ENCODE assay signal across 8 mouse cellular contexts in the genomic region with DNA sequence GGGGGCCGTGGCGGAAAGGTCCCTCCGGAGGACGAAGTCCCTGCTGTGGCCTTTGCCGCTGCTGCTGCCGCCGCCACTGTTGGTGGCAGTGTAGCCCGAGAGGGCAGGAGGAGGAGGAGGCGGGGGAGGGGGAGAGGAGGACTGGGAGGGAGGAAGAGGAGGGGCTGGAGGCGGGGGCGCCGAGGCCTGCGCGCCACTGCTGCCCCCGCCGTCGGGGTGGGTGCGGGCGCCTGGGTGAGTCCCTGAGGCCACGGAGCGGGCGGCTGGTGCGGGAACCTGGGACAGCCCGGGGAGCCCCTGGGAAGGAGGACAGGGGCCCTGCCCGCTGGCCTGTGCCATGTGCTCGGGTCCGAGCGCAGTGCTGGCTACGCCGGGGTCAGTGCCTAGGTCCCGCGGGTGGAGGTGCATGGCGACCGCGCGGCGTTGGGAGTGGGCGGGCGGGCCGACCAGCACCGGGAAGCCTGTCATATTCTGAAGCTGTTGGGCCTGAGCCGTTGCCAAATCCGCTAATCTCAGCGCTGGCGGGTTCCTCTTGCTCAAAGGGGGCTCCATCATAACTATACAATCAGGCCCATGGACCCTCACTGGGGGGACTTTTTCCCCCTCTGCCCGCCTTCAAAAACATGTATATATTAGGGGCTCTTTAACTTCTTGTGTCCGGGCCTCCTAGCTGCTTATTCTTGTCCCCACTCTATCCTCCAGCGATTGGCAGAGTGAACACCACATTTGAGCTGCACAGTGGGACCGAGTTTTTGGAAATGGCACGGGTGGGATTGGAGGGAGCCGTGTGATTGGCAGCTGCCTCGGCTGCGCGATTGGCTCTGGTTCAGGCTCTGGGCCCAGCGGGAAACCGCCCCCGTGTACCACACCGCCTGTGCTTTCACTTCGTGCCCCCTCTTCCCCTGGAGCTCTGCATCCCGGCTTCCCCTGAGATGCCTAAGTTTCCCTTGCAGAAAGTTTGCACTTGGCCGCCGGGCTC. TPM values are rescaled to one million over a fixed set of nuclear protein-coding genes. Genes with fewer than 3 reads are reported as not detected.
DNase-seq lines count a peak whose midpoint lies in the region; ATAC-seq and TF ChIP-seq lines count a peak whose summit lies in the region.

Zic5 (minus strand) TSS at position 915 of the 979 bp plus-strand sequence.

- peaks cover 39% of the 10 kb centered on the region for H3K27me3 ChIP-seq in heart, adult 2 months (ENCODE audit: control insufficient read depth, insufficient read depth, low read length)
- H3K27me3 ChIP-seq in forebrain, postnatal 0 days (ENCODE audit: insufficient read depth, low read length), result peaks cover 72% of the 10 kb centered on the region
- peaks cover 95% of the 10 kb centered on the region for H3K27me3 ChIP-seq in liver, embryonic 13.5 days
- H3K27me3 ChIP-seq in stomach, embryonic 14.5 days (ENCODE audit: control insufficient read depth, insufficient read depth, low read length), result peaks cover 65% of the 10 kb centered on the region

- 2% methylated on average over 48 of the region's 62 CpGs for WGBS in heart, adult 2 months
- 2% methylated on average over 55 of the region's 62 CpGs for WGBS in forebrain, postnatal 0 days
- WGBS in liver, embryonic 13.5 days (ENCODE audit: insufficient replicate concordance), result under 1% methylated on average over 55 of the region's 62 CpGs
- WGBS in stomach, embryonic 14.5 days, result under 1% methylated on average over 41 of the region's 62 CpGs

- no peak for DNase-seq in heart, adult 2 months
- no peak for DNase-seq in heart, postnatal 14 days
- DNase-seq in A20 (ENCODE audit: low read depth, low spot score), result peak; percentile 93
- DNase-seq in cerebellum, adult 18-20 months, result peak; percentile 84 to 88
- DNase-seq in forebrain, postnatal 0 days, result peak; percentile 78
- DNase-seq in liver, embryonic 13.5 days, result no peak
- no peak for DNase-seq in adrenal gland, postnatal 4 days (ENCODE audit: low spot score in 2 of 2)

- no peak for TF ChIP-seq EP300 in heart, adult 2 months (IDR thresholded peaks at IDR 0.05; ENCODE audit: insufficient read depth, low read depth, low read length)

- intact Hi-C loops in heart, adult 2 months (cut with DNase I), result loop anchor here (2.0 to 10.0 kb wide), 2 partner anchors 24 to 230 kb away; no protein-coding TSS in a partner anchor
- intact Hi-C loops in heart, postnatal 14 days (cut with DNase I), result no loop called here

- TF ChIP-seq CTCF in heart, adult 2 months (IDR thresholded peaks at IDR 0.05), result no peak
- no peak for TF ChIP-seq CTCF in forebrain, postnatal 0 days (IDR thresholded peaks at IDR 0.05; ENCODE audit: low read depth)

- no peak within 1 kb of the TSS for H3K27ac ChIP-seq in heart, adult 2 months
- H3K27ac ChIP-seq in forebrain, postnatal 0 days (ENCODE audit: low read depth, low read length), result peak within 1 kb of the TSS; percentile 81
- no peak within 1 kb of the TSS for H3K27ac ChIP-seq in liver, embryonic 13.5 days
- no peak within 1 kb of the TSS for H3K27ac ChIP-seq in stomach, embryonic 14.5 days (ENCODE audit: low read length)

- no peaks in the 10 kb centered on the region for H3K79me2 ChIP-seq in heart, adult 2 months (replicated peaks; ENCODE audit: control insufficient read depth, insufficient read depth, low read length)

- no peaks in the 10 kb centered on the region for H3K9me3 ChIP-seq in forebrain, postnatal 0 days (ENCODE audit: low read length)
- H3K9me3 ChIP-seq in liver, embryonic 13.5 days (replicated peaks), result no peaks in the 10 kb centered on the region
- no peaks in the 10 kb centered on the region for H3K9me3 ChIP-seq in stomach, embryonic 14.5 days (ENCODE audit: control insufficient read depth, low read depth, low read length)

- no peaks in the 10 kb centered on the region for H3K36me3 ChIP-seq in heart, adult 2 months (ENCODE audit: control insufficient read depth, insufficient read depth, low read length)
- no peaks in the 10 kb centered on the region for H3K36me3 ChIP-seq in forebrain, postnatal 0 days (ENCODE audit: insufficient read depth)
- no peaks in the 10 kb centered on the region for H3K36me3 ChIP-seq in liver, embryonic 13.5 days
- H3K36me3 ChIP-seq in stomach, embryonic 14.5 days (ENCODE audit: control insufficient read depth, insufficient read depth, low read length), result no peaks in the 10 kb centered on the region

- peak; percentile 80 for ATAC-seq in forebrain, postnatal 0 days
- ATAC-seq in liver, embryonic 13.5 days (ENCODE audit: low read depth), result peak; percentile 42; the same call in 1 of the 2 replicates
- no peak; the same call in 1 of the 2 replicates for ATAC-seq in stomach, embryonic 14.5 days (ENCODE audit: insufficient number of reproducible peaks, insufficient read depth, low FRiP score, low read depth)

- peak within 1 kb of the TSS; percentile 42 for H3K4me3 ChIP-seq in heart, adult 2 months
- peak within 1 kb of the TSS; percentile 48 for H3K4me3 ChIP-seq in forebrain, postnatal 0 days (ENCODE audit: low read depth, low read length)
- H3K4me3 ChIP-seq in liver, embryonic 13.5 days (replicated peaks), result peak within 1 kb of the TSS; percentile 55
- H3K4me3 ChIP-seq in stomach, embryonic 14.5 days (ENCODE audit: low read depth, low read length), result peak within 1 kb of the TSS; percentile 32

- peak within 1 kb of the TSS; percentile 69 for H3K4me2 ChIP-seq in forebrain, postnatal 0 days (ENCODE audit: low read depth)
- peak within 1 kb of the TSS; percentile 68 for H3K4me2 ChIP-seq in liver, embryonic 13.5 days
- H3K4me2 ChIP-seq in stomach, embryonic 14.5 days (replicated peaks; ENCODE audit: low read depth, low read length), result peak within 1 kb of the TSS; percentile 82

- peak within 1 kb of the TSS; percentile 49; the same call in 1 of the 2 replicates for H3K9ac ChIP-seq in heart, adult 2 months (ENCODE audit: low read depth, low read length)
- H3K9ac ChIP-seq in forebrain, postnatal 0 days, result peak within 1 kb of the TSS; percentile 50
- no peak within 1 kb of the TSS for H3K9ac ChIP-seq in liver, embryonic 13.5 days
- no peak within 1 kb of the TSS for H3K9ac ChIP-seq in stomach, embryonic 14.5 days (replicated peaks; ENCODE audit: low read depth, low read length)

- no peak for TF ChIP-seq POLR2A in heart, adult 2 months (IDR thresholded peaks at IDR 0.05; ENCODE audit: insufficient read depth, low read depth, low read length)

- no peaks in the 10 kb centered on the region for H3K4me1 ChIP-seq in heart, adult 2 months (ENCODE audit: control insufficient read depth, insufficient read depth, low read length)
- 0 out of 2 replicates have a peak, but pooled peaks cover 5% of the 10 kb centered on the region for H3K4me1 ChIP-seq in forebrain, postnatal 0 days (ENCODE audit: insufficient read depth)
- peaks cover 21% of the 10 kb centered on the region for H3K4me1 ChIP-seq in liver, embryonic 13.5 days (replicated peaks)
- peaks cover 19% of the 10 kb centered on the region for H3K4me1 ChIP-seq in stomach, embryonic 14.5 days (ENCODE audit: control insufficient read depth, insufficient read depth, low read length)

RNA-seq across cellular contexts. Expression of gene Zic5, which starts in this region (rescaled TPM):
- total RNA-seq in heart, adult 2 months (2021), result not detected
- polyA plus RNA-seq in heart, adult 2 months (2012; rRNA removed), result not detected in 2 replicates
- not detected for total RNA-seq in heart, postnatal 14 days (2021)
- 13.9 and 22.8 TPM in 2 replicates for total RNA-seq in forebrain, postnatal 0 days (2014; rRNA removed)
- 5.1 and 13.8 TPM in 2 replicates for polyA plus RNA-seq in forebrain, postnatal 0 days (2015; fragmentation: Nextera tagmentation; extraction: Ambion mirVana)
- polyA plus RNA-seq in liver, embryonic 13.5 days (2015; fragmentation: Nextera tagmentation; extraction: Ambion mirVana), result 0.02 TPM in 1 of 2 replicates, not detected in the other
- polyA plus RNA-seq in stomach, embryonic 14.5 days (2014; fragmentation: Nextera tagmentation; extraction: Ambion mirVana), result not detected in 2 replicates
- under 1 TPM in 1 of 2 experiments, not detected in 1; 0.40 TPM for total RNA-seq in adrenal gland, postnatal 4 days (2021)

Comparison
In these comparisons a context has a peak if more than half of its experiments do, and no peak if none do; other contexts are left out.
1. RNA of gene Zic5 (total RNA-seq): 13.9 to 22.8 TPM in forebrain, postnatal 0 days; 0.40 TPM in adrenal gland, postnatal 4 days, not detected in heart, adult 2 months and not detected in heart, postnatal 14 days; every median in the first group is over 10 times any median in the second.
2. Peak in ATAC-seq, H3K4me3 ChIP-seq and H3K4me2 ChIP-seq in liver, embryonic 13.5 days; RNA of the gene not detected or under 1 TPM.
3. DNase-seq: peak in A20 (single experiment), cerebellum, adult 18-20 months (2 of 2) and forebrain, postnatal 0 days (single experiment); none in heart, adult 2 months (0 of 2), heart, postnatal 14 days (0 of 2), liver, embryonic 13.5 days (single experiment) and adrenal gland, postnatal 4 days (0 of 2).
4. H3K9ac ChIP-seq: peak in heart, adult 2 months (single experiment) and forebrain, postnatal 0 days (single experiment); none in liver, embryonic 13.5 days (single experiment) and stomach, embryonic 14.5 days (single experiment).
5. Peak in every context shown above with its lines, with median percentiles within 50 percentile points of each other: H3K4me3 ChIP-seq and H3K4me2 ChIP-seq.